Mouse (Mus musculus) ES-Bruce4 (cell line): ENCODE measurements at regions not wholly inside any gene's neighbourhood (a gene's known extent, or its start where the extent isn't known, plus 50 kb on each side); places are given as distances from the start of the nearest gene placed in this dataset.

ENCODE experiments used
- H3K27ac ChIP-seq: 2 replicates; pipeline ENCODE4 v1.5.1; 2012; ENCODE audit warnings: low read length, inconsistent platforms; ENCODE audit not compliant: insufficient read depth
- H3K27me3 ChIP-seq: 2 replicates; pipeline ENCODE4 v1.6.1; 2012; ENCODE audit warnings: mild to moderate bottlenecking, low read length, inconsistent platforms; ENCODE audit not compliant: control insufficient read depth, poor library complexity, insufficient read depth, severe bottlenecking
- H3K36me3 ChIP-seq: 2 replicates; pipeline ENCODE4 v1.6.1; 2012; ENCODE audit warnings: inconsistent platforms, mild to moderate bottlenecking, low read length, moderate library complexity; ENCODE audit not compliant: control insufficient read depth, poor library complexity, insufficient read depth, severe bottlenecking
- H3K4me1 ChIP-seq: one replicate; pipeline ENCODE4 v1.8.1; 2011; ENCODE audit warnings: low read length; ENCODE audit not compliant: control insufficient read depth, insufficient read depth
- H3K4me3 ChIP-seq: 2 replicates; pipeline ENCODE4 v1.5.1; 2011; ENCODE audit warnings: low read depth, mild to moderate bottlenecking, low read length
- H3K9ac ChIP-seq: 2 replicates; pipeline ENCODE4 v1.6.1; 2012; ENCODE audit warnings: low read depth, mild to moderate bottlenecking, inconsistent platforms; ENCODE audit not compliant: poor library complexity, severe bottlenecking
- H3K9me3 ChIP-seq: replicated peaks from 2 replicates; pipeline ENCODE4 v1.6.1; 2012; ENCODE audit warnings: mild to moderate bottlenecking, low read length, inconsistent platforms; ENCODE audit not compliant: control insufficient read depth, poor library complexity, insufficient read depth, severe bottlenecking
- CTCF ChIP-seq: IDR thresholded peaks from one replicate; pipeline ENCODE4 v1.8.1; 2011; ENCODE audit warnings: low read depth, low read length
- EP300 ChIP-seq: IDR thresholded peaks from 2 replicates; pipeline ENCODE4 v1.6.1; 2011; ENCODE audit warnings: low read depth, low read length; ENCODE audit not compliant: insufficient read depth
- POLR2A ChIP-seq: IDR thresholded peaks from one replicate; pipeline ENCODE4 v1.8.1; 2011; ENCODE audit warnings: low read length; ENCODE audit not compliant: insufficient read depth

GRCm38 (mm10) chr9:90789545-90789944 lies 518.9 kb upstream of the Tbc1d2b start:
- H3K27me3 ChIP-seq, result no peaks in the 10 kb centered on the region
- TF ChIP-seq POLR2A (no peak), CTCF (no peak), EP300 (no peak)
- no peaks in the 10 kb centered on the region for H3K9me3 ChIP-seq
- H3K27ac ChIP-seq, result no peak overlapping the region
- H3K36me3 ChIP-seq, result no peaks in the 10 kb centered on the region
- no peaks in the 10 kb centered on the region for H3K4me1 ChIP-seq
- no peak overlapping the region for H3K4me3 ChIP-seq
- H3K9ac ChIP-seq, result no peak overlapping the region

- Histone ChIP-seq H3K9ac (no peak overlapping the region), H3K36me3 (no peaks in the 10 kb centered on the region), H3K27ac (no peak overlapping the region), H3K9me3 (no peaks in the 10 kb centered on the region), H3K4me1 (no peaks in the 10 kb centered on the region), H3K4me3 (no peak overlapping the region), H3K27me3 (no peaks in the 10 kb centered on the region)
- TF ChIP-seq CTCF (no peak), POLR2A (no peak), EP300 (no peak)
These were observed 521.3 kb upstream of the Tbc1d2b start for GRCm38 (mm10) chr9:90791871-90792270.

GRCm38 (mm10) chr9:90816844-90817243 lies 545.4 kb upstream of the Zic4 start:
- H3K27ac ChIP-seq, result no peak overlapping the region
- H3K4me3 ChIP-seq, result no peak overlapping the region
- TF ChIP-seq CTCF (no peak), POLR2A (no peak), EP300 (no peak)
- H3K36me3 ChIP-seq, result no peaks in the 10 kb centered on the region
- no peak overlapping the region for H3K9ac ChIP-seq
- H3K9me3 ChIP-seq, result peaks cover 6% of the 10 kb centered on the region; the same call in 1 of the 2 replicates
- no peaks in the 10 kb centered on the region for H3K27me3 ChIP-seq
- peaks cover 4% of the 10 kb centered on the region for H3K4me1 ChIP-seq

GRCm38 (mm10) chr9:90823574-90824280 lies 538.5 kb upstream of the Zic4 start:
- Histone ChIP-seq H3K4me3 (no peak overlapping the region), H3K27me3 (no peaks in the 10 kb centered on the region), H3K27ac (no peak overlapping the region), H3K36me3 (no peaks in the 10 kb centered on the region), H3K9me3 (peaks cover 4% of the 10 kb centered on the region; the same call in 1 of the 2 replicates), H3K9ac (no peak overlapping the region), H3K4me1 (no peaks in the 10 kb centered on the region)
- TF ChIP-seq CTCF (no peak), EP300 (no peak), POLR2A (no peak)

- TF ChIP-seq EP300, result no peak
- no peak for TF ChIP-seq CTCF
- TF ChIP-seq POLR2A, result no peak
- H3K9ac ChIP-seq, result no peak overlapping the region
- H3K9me3 ChIP-seq, result no peaks in the 10 kb centered on the region
These were observed 534.7 kb upstream of the Zic4 start for GRCm38 (mm10) chr9:90827474-90827873.

GRCm38 (mm10) chr9:90828701-90829100 lies 533.5 kb upstream of the Zic4 start:
- Histone ChIP-seq H3K36me3 (no peaks in the 10 kb centered on the region), H3K27ac (no peak overlapping the region), H3K27me3 (no peaks in the 10 kb centered on the region), H3K9me3 (no peaks in the 10 kb centered on the region), H3K4me1 (no peaks in the 10 kb centered on the region), H3K4me3 (no peak overlapping the region), H3K9ac (no peak overlapping the region)
- TF ChIP-seq EP300 (no peak), CTCF (no peak), POLR2A (no peak)

More at GRCm38 (mm10) chr9:90827474-90827873, 534.7 kb upstream of the Zic4 start:
- no peak overlapping the region for H3K4me3 ChIP-seq
- no peaks in the 10 kb centered on the region for H3K27me3 ChIP-seq
- no peaks in the 10 kb centered on the region for H3K4me1 ChIP-seq
- H3K27ac ChIP-seq, result no peak overlapping the region
- H3K36me3 ChIP-seq, result no peaks in the 10 kb centered on the region
